Mouse (Mus musculus) Muller cell, postnatal 12 days (primary cell): ENCODE measurements at regions not wholly inside any gene's neighbourhood (a gene's known extent, or its start where the extent isn't known, plus 50 kb on each side); places are given as distances from the start of the nearest gene placed in this dataset.
A peak's percentile ranks its signal among the peaks of the same experiment; 100 is the strongest.

Experiments
- DNase-seq: peaks from one replicate; pipeline ENCODE4 v3.0.0-alpha.2; 2015; ENCODE audit errors: inconsistent ontology term

DNA sequence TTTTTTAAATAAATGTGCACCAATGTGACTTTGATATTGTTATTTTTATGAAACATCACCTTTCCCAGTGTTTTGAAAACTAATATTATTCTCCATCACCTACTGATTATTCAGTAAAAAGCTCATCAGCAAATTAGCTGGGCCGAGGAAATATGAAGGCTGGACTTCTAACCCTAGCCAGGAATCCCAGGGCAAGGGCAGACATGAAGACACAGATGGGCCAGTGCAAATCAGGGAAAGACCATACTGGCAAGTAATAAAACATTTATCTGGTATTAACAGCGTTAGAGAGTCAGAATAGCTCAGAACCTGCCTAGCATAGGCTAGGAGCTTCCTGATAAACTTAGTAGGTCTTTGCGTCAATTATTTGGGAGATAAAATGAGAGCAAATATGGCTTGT is 590.3 kb upstream of the Cenpq start:
- DNase-seq = no peak

DNA sequence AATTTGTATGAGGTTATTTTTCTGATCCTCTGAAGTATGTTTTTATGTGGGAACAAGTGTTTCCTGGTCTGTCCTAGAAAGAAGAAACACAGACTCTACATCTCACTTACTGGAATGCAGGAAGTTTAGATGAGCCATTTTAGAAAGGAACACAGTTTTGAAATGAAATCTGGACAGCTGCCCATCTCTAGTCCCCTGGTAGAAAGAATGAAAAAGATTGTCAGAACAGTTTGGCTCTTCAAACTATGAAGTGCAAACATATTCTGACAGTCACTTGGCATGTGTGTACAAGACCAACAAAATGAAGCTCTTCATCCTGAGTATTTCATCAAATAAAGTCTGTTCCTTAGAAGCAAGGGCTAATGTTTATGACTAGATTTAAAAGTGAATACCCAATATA is 577.2 kb upstream of the Cenpq start:
- peak; percentile 91 for DNase-seq

DNA sequence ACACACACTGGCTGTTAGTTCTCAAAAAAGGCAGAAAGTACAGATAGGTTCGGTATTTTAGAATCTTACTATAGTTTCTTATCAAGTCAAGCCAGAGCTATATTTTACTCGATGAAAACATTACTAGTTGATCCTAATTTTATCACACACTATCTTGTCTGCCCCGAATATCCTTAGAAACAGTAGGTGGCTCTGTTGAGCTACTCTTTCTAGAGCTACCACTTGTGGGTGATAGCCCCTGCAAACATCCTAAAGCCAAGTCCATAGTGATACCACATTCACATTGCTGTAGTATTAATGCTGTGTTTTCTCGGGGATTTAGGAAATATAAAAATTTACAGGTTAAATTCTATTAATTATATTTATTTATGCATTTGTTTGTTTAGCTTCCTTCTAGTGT is 570.2 kb upstream of the Cenpq start:
- peak; percentile 19 for DNase-seq
